Mouse (Mus musculus): ENCODE data around the gene Plek. TPM values are rescaled to one million over a fixed set of nuclear protein-coding genes. Genes with fewer than 3 reads are reported as not detected.
A peak's percentile ranks its signal among the peaks of the same experiment; 100 is the strongest.

Plek gene
- polyA plus RNA-seq, 1 experiment from 2014 or later = 9.9 TPM

GRCm38 (mm10) chr11:16976937-16977336, 75.2 kb downstream of the Plek start:
- no peaks in the 10 kb centered on the region for H3K9me3 ChIP-seq (ENCODE audit: low read length)
- ATAC-seq (peak; percentile 55), DNase-seq (ENCODE audit: low spot score) (peak; percentile 12)
- no peak overlapping the region for H3K27ac ChIP-seq (ENCODE audit: low read length)
- no peak overlapping the region for H3K9ac ChIP-seq (replicated peaks; ENCODE audit: low read depth)
- no peaks in the 10 kb centered on the region for H3K27me3 ChIP-seq (replicated peaks; ENCODE audit: insufficient read depth, low read length)
- 42% methylated on average over 4 of the region's 4 CpGs for WGBS
- no peak for TF ChIP-seq EP300 (IDR thresholded peaks at IDR 0.05)
- no peak for TF ChIP-seq CTCF (IDR thresholded peaks at IDR 0.05)
- H3K36me3 ChIP-seq (ENCODE audit: insufficient read depth, low read length) = no peaks in the 10 kb centered on the region
- H3K4me2 ChIP-seq (replicated peaks; ENCODE audit: low read depth, low read length) = no peak overlapping the region
- H3K4me1 ChIP-seq (ENCODE audit: insufficient read depth, low read depth, low read length) = no peaks in the 10 kb centered on the region
- H3K4me3 ChIP-seq (ENCODE audit: low read depth, low read length) = no peak overlapping the region

GRCm38 (mm10) chr11:16973086-16973485, 79.1 kb downstream of the Plek start:
- H3K36me3 ChIP-seq (ENCODE audit: insufficient read depth, low read length) = no peaks in the 10 kb centered on the region
- H3K4me1 ChIP-seq (ENCODE audit: insufficient read depth, low read depth, low read length) = no peaks in the 10 kb centered on the region
- no peak for ATAC-seq
- H3K9ac ChIP-seq (replicated peaks; ENCODE audit: low read depth) = no peak overlapping the region
- H3K4me2 ChIP-seq (replicated peaks; ENCODE audit: low read depth, low read length) = no peak overlapping the region
- no peak for DNase-seq (ENCODE audit: low spot score)
- no peak overlapping the region for H3K27ac ChIP-seq (ENCODE audit: low read length)
- TF ChIP-seq CTCF (IDR thresholded peaks at IDR 0.05) = no peak
- TF ChIP-seq EP300 (IDR thresholded peaks at IDR 0.05) = no peak
- WGBS = 84% methylated on average over 1 of the region's 1 CpGs
- no peaks in the 10 kb centered on the region for H3K9me3 ChIP-seq (ENCODE audit: low read length)
- H3K27me3 ChIP-seq (replicated peaks; ENCODE audit: insufficient read depth, low read length) = no peaks in the 10 kb centered on the region
- H3K4me3 ChIP-seq (ENCODE audit: low read depth, low read length) = no peak overlapping the region

- H3K9ac ChIP-seq (replicated peaks; ENCODE audit: low read depth) = no peak overlapping the region
- no peaks in the 10 kb centered on the region for H3K36me3 ChIP-seq (ENCODE audit: insufficient read depth, low read length)
- 74% methylated on average over 3 of the region's 3 CpGs for WGBS
- no peak overlapping the region for H3K4me3 ChIP-seq (ENCODE audit: low read depth, low read length)
- no peak overlapping the region for H3K27ac ChIP-seq (ENCODE audit: low read length)
- H3K4me1 ChIP-seq (ENCODE audit: insufficient read depth, low read depth, low read length) = no peaks in the 10 kb centered on the region
- H3K4me2 ChIP-seq (replicated peaks; ENCODE audit: low read depth, low read length) = no peak overlapping the region
- H3K27me3 ChIP-seq (replicated peaks; ENCODE audit: insufficient read depth, low read length) = no peaks in the 10 kb centered on the region
- H3K9me3 ChIP-seq (ENCODE audit: low read length) = no peaks in the 10 kb centered on the region
- TF ChIP-seq EP300 (IDR thresholded peaks at IDR 0.05) (no peak), CTCF (IDR thresholded peaks at IDR 0.05) (no peak)
- ATAC-seq (no peak), DNase-seq (ENCODE audit: low spot score) (no peak)
These were observed 80.2 kb downstream of the Plek start for GRCm38 (mm10) chr11:16972027-16972426.

DNA sequence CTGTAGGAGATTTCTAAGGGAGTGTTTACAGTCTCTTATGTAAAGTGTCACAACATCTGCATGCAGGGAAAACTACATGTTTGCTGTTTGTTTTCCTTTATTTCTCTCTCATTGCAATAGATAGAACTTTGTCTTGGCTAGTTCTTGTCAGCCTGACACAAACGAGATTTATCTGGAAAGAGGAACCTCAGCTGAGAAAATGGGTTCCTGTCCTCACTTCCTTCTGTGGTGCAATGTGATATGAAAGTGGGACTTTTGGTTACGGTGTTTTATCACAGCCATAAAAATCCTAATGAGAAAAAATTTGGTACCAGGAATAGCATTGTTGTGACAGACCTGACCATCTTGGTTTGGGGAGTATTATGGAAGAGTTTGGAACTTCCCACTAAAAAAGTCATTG, 82.5 kb downstream of the Plek start:
- no peak overlapping the region for H3K4me3 ChIP-seq (ENCODE audit: low read depth, low read length)
- ATAC-seq = no peak

GRCm38 (mm10) chr11:16967806-16968205, 84.4 kb downstream of the Plek start:
- DNase-seq (ENCODE audit: low spot score) = peak; percentile 46

More for the DNA sequence above, 82.5 kb downstream of the Plek start:
- Histone ChIP-seq H3K9ac (replicated peaks; ENCODE audit: low read depth) (no peak overlapping the region), H3K4me2 (replicated peaks; ENCODE audit: low read depth, low read length) (no peak overlapping the region), H3K27me3 (replicated peaks; ENCODE audit: insufficient read depth, low read length) (no peaks in the 10 kb centered on the region), H3K36me3 (ENCODE audit: insufficient read depth, low read length) (no peaks in the 10 kb centered on the region), H3K4me1 (ENCODE audit: insufficient read depth, low read depth, low read length) (no peaks in the 10 kb centered on the region), H3K27ac (ENCODE audit: low read length) (no peak overlapping the region), H3K9me3 (ENCODE audit: low read length) (no peaks in the 10 kb centered on the region)
- no peak for DNase-seq (ENCODE audit: low spot score)
- TF ChIP-seq CTCF (IDR thresholded peaks at IDR 0.05) = no peak
- WGBS = 57% methylated on average over 2 of the region's 2 CpGs

GRCm38 (mm10) chr11:16958520-16958919, 93.7 kb downstream of the Plek start:
- Histone ChIP-seq H3K27me3 (replicated peaks; ENCODE audit: insufficient read depth, low read length) (no peaks in the 10 kb centered on the region), H3K27ac (ENCODE audit: low read length) (no peak overlapping the region), H3K4me2 (replicated peaks; ENCODE audit: low read depth, low read length) (no peak overlapping the region), H3K4me1 (ENCODE audit: insufficient read depth, low read depth, low read length) (no peaks in the 10 kb centered on the region), H3K9ac (replicated peaks; ENCODE audit: low read depth) (no peak overlapping the region), H3K4me3 (ENCODE audit: low read depth, low read length) (no peak overlapping the region), H3K36me3 (ENCODE audit: insufficient read depth, low read length) (no peaks in the 10 kb centered on the region), H3K9me3 (ENCODE audit: low read length) (no peaks in the 10 kb centered on the region)
- no peak for ATAC-seq
- TF ChIP-seq CTCF (IDR thresholded peaks at IDR 0.05) (no peak), EP300 (IDR thresholded peaks at IDR 0.05) (no peak)
- 86% methylated on average over 1 of the region's 1 CpGs for WGBS
- no peak for DNase-seq (ENCODE audit: low spot score)

More at GRCm38 (mm10) chr11:16967806-16968205, 84.4 kb downstream of the Plek start:
- H3K9me3 ChIP-seq (ENCODE audit: low read length) = no peaks in the 10 kb centered on the region
- no peak overlapping the region for H3K4me2 ChIP-seq (replicated peaks; ENCODE audit: low read depth, low read length)
- no peaks in the 10 kb centered on the region for H3K27me3 ChIP-seq (replicated peaks; ENCODE audit: insufficient read depth, low read length)
- H3K4me1 ChIP-seq (ENCODE audit: insufficient read depth, low read depth, low read length) = no peaks in the 10 kb centered on the region
- H3K9ac ChIP-seq (replicated peaks; ENCODE audit: low read depth) = no peak overlapping the region
- WGBS = 29% methylated on average over 2 of the region's 2 CpGs
- H3K27ac ChIP-seq (ENCODE audit: low read length) = no peak overlapping the region
- TF ChIP-seq CTCF (IDR thresholded peaks at IDR 0.05) (peak; percentile 65), EP300 (IDR thresholded peaks at IDR 0.05) (no peak)
- H3K4me3 ChIP-seq (ENCODE audit: low read depth, low read length) = no peak overlapping the region
- H3K36me3 ChIP-seq (ENCODE audit: insufficient read depth, low read length) = no peaks in the 10 kb centered on the region
- no peak for ATAC-seq

DNA sequence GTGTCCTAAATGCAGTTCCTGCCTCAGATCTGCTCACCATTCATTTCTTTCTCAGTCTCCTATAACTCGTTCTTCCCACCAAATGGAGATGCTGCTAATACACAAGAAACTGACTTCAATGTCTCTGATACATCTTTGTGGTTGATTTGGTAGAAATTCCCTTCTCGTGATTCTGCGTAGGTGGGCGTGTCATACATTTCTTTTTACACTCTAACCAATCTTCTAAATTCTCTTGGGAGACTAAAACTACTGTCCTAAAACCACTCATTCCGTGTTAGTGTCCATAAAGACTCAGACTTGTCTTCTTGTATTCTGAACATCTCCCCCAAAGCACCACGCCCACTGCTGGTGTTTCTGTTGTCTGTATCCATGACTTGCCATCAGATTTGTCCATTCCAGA, 95.2 kb downstream of the Plek start:
- Histone ChIP-seq H3K27ac (ENCODE audit: low read length) (no peak overlapping the region), H3K9me3 (ENCODE audit: low read length) (no peaks in the 10 kb centered on the region), H3K9ac (replicated peaks; ENCODE audit: low read depth) (no peak overlapping the region), H3K4me1 (ENCODE audit: insufficient read depth, low read depth, low read length) (no peaks in the 10 kb centered on the region), H3K27me3 (replicated peaks; ENCODE audit: insufficient read depth, low read length) (no peaks in the 10 kb centered on the region), H3K4me2 (replicated peaks; ENCODE audit: low read depth, low read length) (no peak overlapping the region), H3K36me3 (ENCODE audit: insufficient read depth, low read length) (no peaks in the 10 kb centered on the region), H3K4me3 (ENCODE audit: low read depth, low read length) (no peak overlapping the region)
- ATAC-seq = no peak
- no peak for TF ChIP-seq EP300 (IDR thresholded peaks at IDR 0.05)
- TF ChIP-seq CTCF (IDR thresholded peaks at IDR 0.05) = no peak
- 88% methylated on average over 6 of the region's 6 CpGs for WGBS
- DNase-seq (ENCODE audit: low spot score) = no peak

Measured in lung, postnatal 0 days (tissue).